Mouse (Mus musculus) urinary bladder, postnatal 36 days (tissue): ENCODE data around the gene 1700017D01Rik.

Experiments
- DNase-seq, 2 experiments: peaks; one replicate each; pipeline ENCODE4 v3.0.0; 2022; ENCODE audit warnings: low spot score in 2 of 2, mixed read lengths in 1 of 2

The 1700017D01Rik gene

DNA sequence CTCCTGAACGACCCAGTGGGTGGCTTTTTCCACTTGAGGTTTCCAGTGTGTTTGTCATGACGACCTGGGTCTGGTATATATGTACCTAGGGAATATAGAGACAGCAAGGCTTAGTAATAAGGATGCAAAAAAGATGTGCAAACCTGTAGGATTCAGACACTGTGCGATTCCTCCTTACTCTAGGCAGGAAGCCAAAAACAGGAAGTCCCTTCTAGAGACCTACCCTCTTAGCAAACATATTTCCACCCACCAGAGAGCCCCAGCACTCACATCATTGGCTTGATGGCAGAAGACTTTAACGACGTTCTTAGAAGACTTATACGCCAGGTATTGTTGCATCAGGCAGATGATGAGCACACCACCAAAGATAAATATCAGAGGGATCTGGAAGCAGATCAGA lies 82.7 kb downstream of the 1700017D01Rik start:
- DNase-seq: no peak
